Mouse (Mus musculus): ENCODE measurements around the gene E2f8. TPM values are rescaled to one million over a fixed set of nuclear protein-coding genes. Genes with fewer than 3 reads are reported as not detected.
A peak's percentile ranks its signal among the peaks of the same experiment; 100 is the strongest.

The E2f8 gene
- polyA plus RNA-seq, 1 experiment from 2014 or later: 21.9 TPM

- H3K9ac ChIP-seq (ENCODE audit: low read depth, low read length): peak overlapping the region; percentile 83
- H3K9me3 ChIP-seq (ENCODE audit: control insufficient read depth, low read length): no peaks in the 10 kb centered on the region
- H3K4me3 ChIP-seq (ENCODE audit: low read length): peak overlapping the region; percentile 76
- H3K36me3 ChIP-seq (ENCODE audit: control insufficient read depth, insufficient read depth, low read length): no peaks in the 10 kb centered on the region
- peak overlapping the region; percentile 63 for H3K27ac ChIP-seq (ENCODE audit: low read length)
- no peaks in the 10 kb centered on the region for H3K27me3 ChIP-seq (replicated peaks; ENCODE audit: control insufficient read depth, insufficient read depth, low read length)
- H3K4me2 ChIP-seq (ENCODE audit: low read depth, low read length): peak overlapping the region; percentile 81
- ATAC-seq: no peak
- WGBS: under 1% methylated on average over 28 of the region's 28 CpGs
- H3K4me1 ChIP-seq (ENCODE audit: control insufficient read depth, insufficient read depth, low read length): peaks cover 24% of the 10 kb centered on the region
These were observed 694 bp upstream of the E2f8 start for GRCm38 (mm10) chr7:48881971-48882609.

- peak overlapping the region; percentile 83 for H3K9ac ChIP-seq (ENCODE audit: low read depth, low read length)
- peak overlapping the region; percentile 84 for H3K4me2 ChIP-seq (ENCODE audit: low read depth, low read length)
- H3K4me1 ChIP-seq (ENCODE audit: control insufficient read depth, insufficient read depth, low read length): peaks cover 27% of the 10 kb centered on the region
- peaks cover 2% of the 10 kb centered on the region; the same call in 1 of the 2 replicates for H3K36me3 ChIP-seq (ENCODE audit: control insufficient read depth, insufficient read depth, low read length)
- peak overlapping the region; percentile 76 for H3K4me3 ChIP-seq (ENCODE audit: low read length)
- WGBS: under 1% methylated on average over 73 of the region's 77 CpGs
- H3K27ac ChIP-seq (ENCODE audit: low read length): peak overlapping the region; percentile 84
- ATAC-seq: peak; percentile 93
- H3K9me3 ChIP-seq (ENCODE audit: control insufficient read depth, low read length): no peaks in the 10 kb centered on the region
- no peaks in the 10 kb centered on the region for H3K27me3 ChIP-seq (replicated peaks; ENCODE audit: control insufficient read depth, insufficient read depth, low read length)
These were observed 560 bp downstream of the E2f8 start for GRCm38 (mm10) chr7:48880591-48881481.

GRCm38 (mm10) chr7:48879574-48879973 is 1.8 kb downstream of the E2f8 start:
- no peak for ATAC-seq
- no peaks in the 10 kb centered on the region for H3K9me3 ChIP-seq (ENCODE audit: control insufficient read depth, low read length)
- peaks cover 27% of the 10 kb centered on the region for H3K4me1 ChIP-seq (ENCODE audit: control insufficient read depth, insufficient read depth, low read length)
- peak overlapping the region; percentile 74; the same call in 1 of the 2 replicates for H3K27ac ChIP-seq (ENCODE audit: low read length)
- WGBS: 42% methylated on average over 3 of the region's 3 CpGs
- no peaks in the 10 kb centered on the region for H3K27me3 ChIP-seq (replicated peaks; ENCODE audit: control insufficient read depth, insufficient read depth, low read length)
- H3K9ac ChIP-seq (ENCODE audit: low read depth, low read length): peak overlapping the region; percentile 65
- H3K36me3 ChIP-seq (ENCODE audit: control insufficient read depth, insufficient read depth, low read length): peaks cover 13% of the 10 kb centered on the region
- H3K4me2 ChIP-seq (ENCODE audit: low read depth, low read length): peak overlapping the region; percentile 56
- peak overlapping the region; percentile 30 for H3K4me3 ChIP-seq (ENCODE audit: low read length)

GRCm38 (mm10) chr7:48877786-48878390 is 3.5 kb downstream of the E2f8 start:
- peak; percentile 41 for ATAC-seq
- H3K4me2 ChIP-seq (ENCODE audit: low read depth, low read length): peak overlapping the region; percentile 42
- H3K9ac ChIP-seq (ENCODE audit: low read depth, low read length): peak overlapping the region; percentile 58
- peaks cover 27% of the 10 kb centered on the region for H3K4me1 ChIP-seq (ENCODE audit: control insufficient read depth, insufficient read depth, low read length)
- peak overlapping the region; percentile 88 for H3K27ac ChIP-seq (ENCODE audit: low read length)
- no peaks in the 10 kb centered on the region for H3K9me3 ChIP-seq (ENCODE audit: control insufficient read depth, low read length)
- 29% methylated on average over 15 of the region's 15 CpGs for WGBS
- peak overlapping the region; percentile 34 for H3K4me3 ChIP-seq (ENCODE audit: low read length)
- H3K27me3 ChIP-seq (replicated peaks; ENCODE audit: control insufficient read depth, insufficient read depth, low read length): no peaks in the 10 kb centered on the region
- peaks cover 18% of the 10 kb centered on the region for H3K36me3 ChIP-seq (ENCODE audit: control insufficient read depth, insufficient read depth, low read length)

GRCm38 (mm10) chr7:48876526-48876925 is 4.9 kb downstream of the E2f8 start:
- Histone ChIP-seq H3K4me1 (ENCODE audit: control insufficient read depth, insufficient read depth, low read length) (peaks cover 22% of the 10 kb centered on the region), H3K4me2 (ENCODE audit: low read depth, low read length) (no peak overlapping the region), H3K27ac (ENCODE audit: low read length) (peak overlapping the region; percentile 10; the same call in 1 of the 2 replicates), H3K4me3 (ENCODE audit: low read length) (no peak overlapping the region), H3K27me3 (replicated peaks; ENCODE audit: control insufficient read depth, insufficient read depth, low read length) (no peaks in the 10 kb centered on the region), H3K36me3 (ENCODE audit: control insufficient read depth, insufficient read depth, low read length) (peaks cover 22% of the 10 kb centered on the region), H3K9me3 (ENCODE audit: control insufficient read depth, low read length) (no peaks in the 10 kb centered on the region), H3K9ac (ENCODE audit: low read depth, low read length) (no peak overlapping the region)
- no peak for ATAC-seq
- 75% methylated on average over 4 of the region's 4 CpGs for WGBS

GRCm38 (mm10) chr7:48875096-48875495 is 6.3 kb downstream of the E2f8 start:
- 92% methylated on average over 14 of the region's 14 CpGs for WGBS
- no peaks in the 10 kb centered on the region for H3K9me3 ChIP-seq (ENCODE audit: control insufficient read depth, low read length)
- H3K4me3 ChIP-seq (ENCODE audit: low read length): no peak overlapping the region
- no peak for ATAC-seq
- H3K27me3 ChIP-seq (replicated peaks; ENCODE audit: control insufficient read depth, insufficient read depth, low read length): no peaks in the 10 kb centered on the region
- H3K4me2 ChIP-seq (ENCODE audit: low read depth, low read length): no peak overlapping the region
- no peak overlapping the region for H3K9ac ChIP-seq (ENCODE audit: low read depth, low read length)
- H3K27ac ChIP-seq (ENCODE audit: low read length): no peak overlapping the region
- peaks cover 27% of the 10 kb centered on the region for H3K36me3 ChIP-seq (ENCODE audit: control insufficient read depth, insufficient read depth, low read length)
- peaks cover 22% of the 10 kb centered on the region for H3K4me1 ChIP-seq (ENCODE audit: control insufficient read depth, insufficient read depth, low read length)

GRCm38 (mm10) chr7:48871292-48871691 is 10.1 kb downstream of the E2f8 start:
- H3K27ac ChIP-seq (ENCODE audit: low read length): no peak overlapping the region
- WGBS: 91% methylated on average over 11 of the region's 11 CpGs
- H3K9ac ChIP-seq (ENCODE audit: low read depth, low read length): no peak overlapping the region
- H3K27me3 ChIP-seq (replicated peaks; ENCODE audit: control insufficient read depth, insufficient read depth, low read length): no peaks in the 10 kb centered on the region
- no peaks in the 10 kb centered on the region for H3K4me1 ChIP-seq (ENCODE audit: control insufficient read depth, insufficient read depth, low read length)
- H3K36me3 ChIP-seq (ENCODE audit: control insufficient read depth, insufficient read depth, low read length): peaks cover 39% of the 10 kb centered on the region
- no peak overlapping the region for H3K4me2 ChIP-seq (ENCODE audit: low read depth, low read length)
- H3K4me3 ChIP-seq (ENCODE audit: low read length): no peak overlapping the region
- ATAC-seq: no peak
- no peaks in the 10 kb centered on the region for H3K9me3 ChIP-seq (ENCODE audit: control insufficient read depth, low read length)

- H3K27ac ChIP-seq (ENCODE audit: low read length): no peak overlapping the region
- no peak for ATAC-seq
- H3K27me3 ChIP-seq (replicated peaks; ENCODE audit: control insufficient read depth, insufficient read depth, low read length): no peaks in the 10 kb centered on the region
- no peak overlapping the region for H3K9ac ChIP-seq (ENCODE audit: low read depth, low read length)
- no peaks in the 10 kb centered on the region for H3K4me1 ChIP-seq (ENCODE audit: control insufficient read depth, insufficient read depth, low read length)
- H3K4me2 ChIP-seq (ENCODE audit: low read depth, low read length): no peak overlapping the region
- H3K9me3 ChIP-seq (ENCODE audit: control insufficient read depth, low read length): no peaks in the 10 kb centered on the region
- H3K36me3 ChIP-seq (ENCODE audit: control insufficient read depth, insufficient read depth, low read length): peaks cover 41% of the 10 kb centered on the region
- whole genome bisulfite sequencing: 93% methylated on average over 21 of the region's 21 CpGs
- no peak overlapping the region for H3K4me3 ChIP-seq (ENCODE audit: low read length)
These were observed 10.7 kb downstream of the E2f8 start for GRCm38 (mm10) chr7:48870579-48871180.

- Histone ChIP-seq H3K9me3 (ENCODE audit: control insufficient read depth, low read length) (no peaks in the 10 kb centered on the region), H3K27me3 (replicated peaks; ENCODE audit: control insufficient read depth, insufficient read depth, low read length) (no peaks in the 10 kb centered on the region), H3K4me1 (ENCODE audit: control insufficient read depth, insufficient read depth, low read length) (no peaks in the 10 kb centered on the region), H3K27ac (ENCODE audit: low read length) (no peak overlapping the region), H3K36me3 (ENCODE audit: control insufficient read depth, insufficient read depth, low read length) (peaks cover 37% of the 10 kb centered on the region), H3K4me3 (ENCODE audit: low read length) (no peak overlapping the region), H3K9ac (ENCODE audit: low read depth, low read length) (no peak overlapping the region), H3K4me2 (ENCODE audit: low read depth, low read length) (no peak overlapping the region)
- WGBS: 88% methylated on average over 6 of the region's 6 CpGs
- no peak for ATAC-seq
These were observed 11.3 kb downstream of the E2f8 start for GRCm38 (mm10) chr7:48870144-48870543.

Measured in intestine, embryonic 16.5 days (tissue).